Mouse (Mus musculus) CH12.LX (cell line): ENCODE measurements at regions not wholly inside any gene's neighbourhood (a gene's known extent, or its start where the extent isn't known, plus 50 kb on each side); places are given as distances from the start of the nearest gene placed in this dataset.

ENCODE experiments used
- CTCF ChIP-seq, 2 experiments: IDR thresholded peaks in 1 of 2; conservative IDR thresholded peaks in 1 of 2; 2 replicates each; pipeline ENCODE4 v1.5.1; 2011 to 2012; ENCODE audit warnings: low read depth in 2 of 2, low read length in 2 of 2, improper control_type of control experiment in 1 of 2, inconsistent platforms in 1 of 2, mild to moderate bottlenecking in 1 of 2, moderate library complexity in 1 of 2
- E2F4 ChIP-seq: IDR thresholded peaks from 2 replicates; pipeline ENCODE4 v1.6.1; 2011; ENCODE audit warnings: low read depth, low read length, improper control_type of control experiment; ENCODE audit not compliant: insufficient replicate concordance
- EP300 ChIP-seq: IDR thresholded peaks from 2 replicates; pipeline ENCODE4 v1.6.1; 2011; ENCODE audit warnings: low read length, improper control_type of control experiment
- HCFC1 ChIP-seq: IDR thresholded peaks from 2 replicates; pipeline ENCODE4 v1.6.1; 2012; ENCODE audit warnings: low read depth, mild to moderate bottlenecking, inconsistent platforms, low read length, improper control_type of control experiment
- JUND ChIP-seq: conservative IDR thresholded peaks from 2 replicates; pipeline ENCODE4 v1.6.1; 2011; ENCODE audit warnings: low read depth, low read length, improper control_type of control experiment
- MAFK ChIP-seq: IDR thresholded peaks from 2 replicates; pipeline ENCODE4 v1.6.1; 2011; ENCODE audit warnings: low read length, improper control_type of control experiment; ENCODE audit not compliant: insufficient replicate concordance
- MAX ChIP-seq: IDR thresholded peaks from 2 replicates; pipeline ENCODE4 v1.6.1; 2011; ENCODE audit warnings: low read length, improper control_type of control experiment
- NELFE ChIP-seq: IDR thresholded peaks from 2 replicates; pipeline ENCODE4 v1.6.1; 2011; ENCODE audit warnings: low read depth, low read length, improper control_type of control experiment
- POLR2A ChIP-seq: IDR thresholded peaks from 2 replicates; pipeline ENCODE4 v1.6.1; 2011; ENCODE audit warnings: low read depth, mild to moderate bottlenecking, improper control_type of control experiment, low read length
- RCOR1 ChIP-seq: conservative IDR thresholded peaks from 2 replicates; pipeline ENCODE4 v1.6.1; 2012; ENCODE audit warnings: low read depth, mild to moderate bottlenecking, inconsistent platforms, low read length, improper control_type of control experiment
- TCF12 ChIP-seq: IDR thresholded peaks from 2 replicates; pipeline ENCODE4 v1.6.1; 2014; ENCODE audit warnings: low read depth, mild to moderate bottlenecking, inconsistent platforms, low read length, improper control_type of control experiment
- USF2 ChIP-seq: conservative IDR thresholded peaks from 2 replicates; pipeline ENCODE4 v1.6.1; 2011; ENCODE audit warnings: low read depth, low read length, improper control_type of control experiment

- no peak for TF ChIP-seq NELFE
- TF ChIP-seq USF2: no peak
- TF ChIP-seq CTCF (conservative IDR thresholded peaks at IDR 0.05 in 1 of 2, IDR thresholded peaks at IDR 0.05 in 1 of 2; ENCODE audit: low read depth in 2 of 2, low read length in 2 of 2): no peak
- TF ChIP-seq E2F4: no peak
- TF ChIP-seq POLR2A: no peak
- TF ChIP-seq EP300: no peak
- TF ChIP-seq JUND: no peak
- no peak for TF ChIP-seq HCFC1
- TF ChIP-seq TCF12: no peak
- TF ChIP-seq MAX: no peak
- TF ChIP-seq RCOR1: no peak
- no peak for TF ChIP-seq MAFK
Measured at GRCm38 (mm10) chr4:22835381-22836123, 347.4 kb upstream of the Pou3f2 start.
